Mouse (Mus musculus): ENCODE data around the gene Cutc. TPM values are rescaled to one million over a fixed set of nuclear protein-coding genes. Genes with fewer than 3 reads are reported as not detected.

Gene Cutc
- polyA plus RNA-seq, 1 experiment = 26.1 TPM

- H3K4me1 ChIP-seq (ENCODE audit: control insufficient read depth, insufficient read depth, low read length) = no peaks in the 10 kb centered on the region
- H3K36me3 ChIP-seq (ENCODE audit: control insufficient read depth, insufficient read depth, low read length) = no peaks in the 10 kb centered on the region
- H3K27ac ChIP-seq (ENCODE audit: control insufficient read depth, insufficient read depth, low read depth, low read length) = no peak overlapping the region
- no peaks in the 10 kb centered on the region for H3K27me3 ChIP-seq (ENCODE audit: control insufficient read depth, insufficient read depth, low read length)
- no peak for TF ChIP-seq CTCF (IDR thresholded peaks at IDR 0.05; ENCODE audit: control insufficient read depth, insufficient read depth, insufficient replicate concordance, low read depth, low read length)
- TF ChIP-seq POLR2A (IDR thresholded peaks at IDR 0.05; ENCODE audit: control insufficient read depth, low read depth, low read length) = no peak
- H3K4me3 ChIP-seq (ENCODE audit: control insufficient read depth, low read depth, low read length) = no peak overlapping the region
Observed at GRCm38 (mm10) chr19:43777308-43777707, 24.5 kb downstream of the Cutc start.

GRCm38 (mm10) chr19:43780391-43780790 is 27.6 kb downstream of the Cutc start:
- Histone ChIP-seq H3K4me1 (ENCODE audit: control insufficient read depth, insufficient read depth, low read length) (no peaks in the 10 kb centered on the region), H3K27me3 (ENCODE audit: control insufficient read depth, insufficient read depth, low read length) (no peaks in the 10 kb centered on the region), H3K27ac (ENCODE audit: control insufficient read depth, insufficient read depth, low read depth, low read length) (no peak overlapping the region), H3K36me3 (ENCODE audit: control insufficient read depth, insufficient read depth, low read length) (no peaks in the 10 kb centered on the region), H3K4me3 (ENCODE audit: control insufficient read depth, low read depth, low read length) (no peak overlapping the region)
- TF ChIP-seq POLR2A (IDR thresholded peaks at IDR 0.05; ENCODE audit: control insufficient read depth, low read depth, low read length) = no peak
- TF ChIP-seq CTCF (IDR thresholded peaks at IDR 0.05; ENCODE audit: control insufficient read depth, insufficient read depth, insufficient replicate concordance, low read depth, low read length) = no peak

GRCm38 (mm10) chr19:43781980-43782379 is 29.2 kb downstream of the Cutc start, which contains the start of gene Abcc2:
Abcc2 (plus strand) TSS chr19:43782192.
- Histone ChIP-seq H3K4me3 (ENCODE audit: control insufficient read depth, low read depth, low read length) (no peak within 1 kb of the TSS), H3K36me3 (ENCODE audit: control insufficient read depth, insufficient read depth, low read length) (no peaks in the 10 kb centered on the region), H3K27me3 (ENCODE audit: control insufficient read depth, insufficient read depth, low read length) (no peaks in the 10 kb centered on the region), H3K4me1 (ENCODE audit: control insufficient read depth, insufficient read depth, low read length) (no peaks in the 10 kb centered on the region), H3K27ac (ENCODE audit: control insufficient read depth, insufficient read depth, low read depth, low read length) (no peak within 1 kb of the TSS)
- TF ChIP-seq POLR2A (IDR thresholded peaks at IDR 0.05; ENCODE audit: control insufficient read depth, low read depth, low read length) = no peak
- no peak for TF ChIP-seq CTCF (IDR thresholded peaks at IDR 0.05; ENCODE audit: control insufficient read depth, insufficient read depth, insufficient replicate concordance, low read depth, low read length)

- TF ChIP-seq POLR2A (IDR thresholded peaks at IDR 0.05; ENCODE audit: control insufficient read depth, low read depth, low read length) (no peak), CTCF (IDR thresholded peaks at IDR 0.05; ENCODE audit: control insufficient read depth, insufficient read depth, insufficient replicate concordance, low read depth, low read length) (no peak)
- H3K27ac ChIP-seq (ENCODE audit: control insufficient read depth, insufficient read depth, low read depth, low read length) = no peak overlapping the region
- H3K27me3 ChIP-seq (ENCODE audit: control insufficient read depth, insufficient read depth, low read length) = no peaks in the 10 kb centered on the region
- no peaks in the 10 kb centered on the region for H3K36me3 ChIP-seq (ENCODE audit: control insufficient read depth, insufficient read depth, low read length)
- H3K4me3 ChIP-seq (ENCODE audit: control insufficient read depth, low read depth, low read length) = no peak overlapping the region
- no peaks in the 10 kb centered on the region for H3K4me1 ChIP-seq (ENCODE audit: control insufficient read depth, insufficient read depth, low read length)
Observed at GRCm38 (mm10) chr19:43784761-43785160, 32.0 kb downstream of the Cutc start.

GRCm38 (mm10) chr19:43786249-43787026 is 33.6 kb downstream of the Cutc start:
- no peaks in the 10 kb centered on the region for H3K27me3 ChIP-seq (ENCODE audit: control insufficient read depth, insufficient read depth, low read length)
- no peaks in the 10 kb centered on the region for H3K36me3 ChIP-seq (ENCODE audit: control insufficient read depth, insufficient read depth, low read length)
- H3K4me3 ChIP-seq (ENCODE audit: control insufficient read depth, low read depth, low read length) = no peak overlapping the region
- no peak overlapping the region for H3K27ac ChIP-seq (ENCODE audit: control insufficient read depth, insufficient read depth, low read depth, low read length)
- no peaks in the 10 kb centered on the region for H3K4me1 ChIP-seq (ENCODE audit: control insufficient read depth, insufficient read depth, low read length)
- no peak for TF ChIP-seq CTCF (IDR thresholded peaks at IDR 0.05; ENCODE audit: control insufficient read depth, insufficient read depth, insufficient replicate concordance, low read depth, low read length)
- no peak for TF ChIP-seq POLR2A (IDR thresholded peaks at IDR 0.05; ENCODE audit: control insufficient read depth, low read depth, low read length)

- TF ChIP-seq POLR2A (IDR thresholded peaks at IDR 0.05; ENCODE audit: control insufficient read depth, low read depth, low read length) (no peak), CTCF (IDR thresholded peaks at IDR 0.05; ENCODE audit: control insufficient read depth, insufficient read depth, insufficient replicate concordance, low read depth, low read length) (no peak)
- H3K36me3 ChIP-seq (ENCODE audit: control insufficient read depth, insufficient read depth, low read length) = no peaks in the 10 kb centered on the region
- no peaks in the 10 kb centered on the region for H3K4me1 ChIP-seq (ENCODE audit: control insufficient read depth, insufficient read depth, low read length)
- no peak overlapping the region for H3K4me3 ChIP-seq (ENCODE audit: control insufficient read depth, low read depth, low read length)
- no peak overlapping the region for H3K27ac ChIP-seq (ENCODE audit: control insufficient read depth, insufficient read depth, low read depth, low read length)
- H3K27me3 ChIP-seq (ENCODE audit: control insufficient read depth, insufficient read depth, low read length) = no peaks in the 10 kb centered on the region
Observed at GRCm38 (mm10) chr19:43789817-43790216, 37.0 kb downstream of the Cutc start.

- Histone ChIP-seq H3K27ac (ENCODE audit: control insufficient read depth, insufficient read depth, low read depth, low read length) (no peak overlapping the region), H3K4me3 (ENCODE audit: control insufficient read depth, low read depth, low read length) (no peak overlapping the region), H3K27me3 (ENCODE audit: control insufficient read depth, insufficient read depth, low read length) (no peaks in the 10 kb centered on the region), H3K4me1 (ENCODE audit: control insufficient read depth, insufficient read depth, low read length) (no peaks in the 10 kb centered on the region), H3K36me3 (ENCODE audit: control insufficient read depth, insufficient read depth, low read length) (no peaks in the 10 kb centered on the region)
- TF ChIP-seq CTCF (IDR thresholded peaks at IDR 0.05; ENCODE audit: control insufficient read depth, insufficient read depth, insufficient replicate concordance, low read depth, low read length) (no peak), POLR2A (IDR thresholded peaks at IDR 0.05; ENCODE audit: control insufficient read depth, low read depth, low read length) (no peak)
Observed at GRCm38 (mm10) chr19:43792537-43792936, 39.7 kb downstream of the Cutc start.
